Mouse (Mus musculus) ES-Bruce4 (cell line): ENCODE measurements around the gene Chchd3.

Source experiments
- CTCF ChIP-seq: IDR thresholded peaks from one replicate; pipeline ENCODE4 v1.8.1; 2011; ENCODE audit warnings: low read depth, low read length
- EP300 ChIP-seq: IDR thresholded peaks from 2 replicates; pipeline ENCODE4 v1.6.1; 2011; ENCODE audit warnings: low read depth, low read length; ENCODE audit not compliant: insufficient read depth
- POLR2A ChIP-seq: IDR thresholded peaks from one replicate; pipeline ENCODE4 v1.8.1; 2011; ENCODE audit warnings: low read length; ENCODE audit not compliant: insufficient read depth

DNA sequence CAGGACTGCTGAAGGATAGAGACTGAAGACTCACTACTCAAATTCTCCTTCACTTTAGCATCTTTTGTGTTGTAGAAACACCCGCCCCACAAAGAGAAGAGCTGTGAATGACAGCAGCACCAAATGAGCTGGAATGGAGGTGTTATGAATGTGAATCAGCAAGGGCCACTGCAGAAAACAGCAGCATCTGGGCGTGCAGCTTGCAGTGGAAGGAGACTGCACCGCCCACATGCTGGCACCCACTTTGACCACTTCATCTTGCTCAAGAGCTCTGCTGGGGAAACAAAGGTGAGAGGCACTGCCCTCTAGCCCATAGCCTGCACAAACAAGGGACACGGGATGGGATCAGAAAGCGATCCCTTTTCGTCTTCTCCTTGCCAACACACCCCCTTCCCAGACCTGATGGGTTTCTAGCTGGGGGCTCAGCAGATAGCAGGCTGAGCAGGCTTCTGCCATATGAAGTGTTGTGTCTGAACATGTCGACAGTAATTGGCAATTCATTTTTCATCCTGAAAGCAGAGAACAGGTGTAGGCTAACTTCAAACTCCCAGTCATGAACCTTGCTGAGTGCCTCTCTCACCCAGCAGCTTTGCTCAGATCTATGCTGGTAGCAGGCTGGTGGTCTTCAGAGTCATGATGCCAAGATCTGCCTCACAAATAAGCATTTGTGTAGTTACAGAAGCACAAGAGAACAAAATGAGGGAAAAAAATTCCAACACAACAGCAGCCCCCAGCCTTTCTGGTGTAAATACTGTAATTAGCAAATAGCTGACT lies 222.7 kb downstream of the Chchd3 start:
- TF ChIP-seq POLR2A, result no peak
- TF ChIP-seq CTCF, result no peak
- peak; percentile 46; the same call in 1 of the 2 replicates for TF ChIP-seq EP300
